Mouse (Mus musculus) forebrain, embryonic 12.5 days (tissue): ENCODE results near the gene Ptprj. TPM values are rescaled to one million over a fixed set of nuclear protein-coding genes. Genes with fewer than 3 reads are reported as not detected.
"Not testable (repeated sequence)": the region's sequence is repeated elsewhere in the genome, so short reads cannot be mapped to it uniquely, and the experiment has no call there.

Source experiments
- ATAC-seq: fragments of 200-750 bp; cut with Nextera tagmentation; 2 replicates; pipeline ENCODE4 v1.8.0; 2017; ENCODE audit warnings: moderate TSS enrichment; ENCODE audit not compliant: low FRiP score
- H3K27ac ChIP-seq: fragments of 300-500 bp; sonication (generic); 2 replicates; pipeline ENCODE4 v1.5.1; 2016; ENCODE audit warnings: mild to moderate bottlenecking
- H3K27me3 ChIP-seq: fragments of 300-500 bp; sonication (generic); 2 replicates; pipeline ENCODE4 v1.6.1; 2016; ENCODE audit warnings: mild to moderate bottlenecking
- H3K36me3 ChIP-seq: fragments of 300-500 bp; sonication (generic); replicated peaks from 2 replicates; pipeline ENCODE4 v1.6.1; 2016; ENCODE audit warnings: mild to moderate bottlenecking
- H3K4me1 ChIP-seq: fragments of 300-500 bp; sonication (generic); 2 replicates; pipeline ENCODE4 v1.6.1; 2016
- H3K4me2 ChIP-seq: fragments of 300-500 bp; sonication (generic); 2 replicates; pipeline ENCODE4 v1.6.1; 2016; ENCODE audit warnings: mild to moderate bottlenecking, moderate library complexity
- H3K4me3 ChIP-seq: fragments of 300-500 bp; sonication (generic); replicated peaks from 2 replicates; pipeline ENCODE4 v1.5.1; 2016; ENCODE audit warnings: mild to moderate bottlenecking
- H3K9ac ChIP-seq: fragments of 300-500 bp; sonication (generic); 2 replicates; pipeline ENCODE4 v1.6.1; 2016; ENCODE audit warnings: mild to moderate bottlenecking
- H3K9me3 ChIP-seq: fragments of 300-500 bp; sonication (generic); 2 replicates; pipeline ENCODE4 v1.6.1; 2016
- WGBS: fragments of 180-500 bp; shearing (Covaris S2); methylation state at CpG from one replicate; pipeline ENCODE4 v1.1.7; 2016; 5-methylcytosine and 5-hydroxymethylcytosine counted together
- polyA plus RNA-seq: library from polyadenylated mRNA; unstranded; fragments of >200 nt; fragmentation: Nextera tagmentation; extraction: Ambion mirVana; gene quantifications from 2 replicates; pipeline ENCODE4 v1.2.1, GENCODE M21; 2016

The Ptprj gene
- polyA plus RNA-seq, 1 experiment from 2014 or later, result 2.1 TPM

DNA sequence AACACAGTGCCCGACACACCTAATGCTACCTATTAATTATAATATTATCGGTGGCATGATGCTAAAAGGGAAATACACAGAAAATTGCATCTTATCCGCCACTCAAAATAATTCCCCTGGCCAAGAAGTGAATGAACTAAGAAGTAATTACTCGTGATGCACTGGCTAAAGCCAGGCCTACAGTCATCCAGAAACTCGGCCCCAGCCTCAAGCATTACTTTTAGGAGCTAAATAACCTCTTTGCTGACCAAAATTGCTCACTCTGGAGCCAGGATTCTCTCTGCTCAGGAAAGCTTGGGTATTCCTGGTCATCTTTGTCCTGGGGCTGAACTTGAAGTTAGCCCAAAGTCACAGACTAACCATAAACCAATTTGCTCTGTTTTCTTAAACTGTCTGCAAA lies 4.7 kb downstream of the Ptprj start:
- peaks cover 3% of the 10 kb centered on the region; the same call in 1 of the 2 replicates for H3K4me1 ChIP-seq
- WGBS, result 83% methylated on average over 5 of the region's 5 CpGs
- no peaks in the 10 kb centered on the region for H3K9me3 ChIP-seq
- no peak overlapping the region for H3K4me3 ChIP-seq
- no peaks in the 10 kb centered on the region for H3K36me3 ChIP-seq
- no peak overlapping the region for H3K4me2 ChIP-seq
- no peaks in the 10 kb centered on the region for H3K27me3 ChIP-seq
- H3K9ac ChIP-seq, result no peak overlapping the region
- H3K27ac ChIP-seq, result no peak overlapping the region
- ATAC-seq, result no peak

DNA sequence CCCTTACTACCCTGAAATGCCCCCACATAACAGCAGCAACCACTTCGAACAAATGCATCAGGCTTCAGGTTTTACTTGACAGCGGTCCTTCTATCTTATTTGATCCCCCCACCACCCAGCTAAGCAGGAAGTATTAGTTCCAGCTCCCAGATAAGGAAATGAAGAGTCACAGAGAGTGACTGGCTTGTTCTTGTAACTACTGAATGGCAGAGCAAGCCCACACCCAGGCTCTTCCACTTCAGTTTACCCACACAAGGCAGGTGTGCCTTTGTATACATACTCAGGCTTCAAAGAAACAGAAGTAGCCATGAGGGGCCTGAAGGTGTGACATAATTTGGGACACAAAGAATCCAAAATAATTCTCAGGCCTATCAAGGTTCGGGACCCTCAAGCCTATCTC lies 5.3 kb downstream of the Ptprj start:
- H3K27me3 ChIP-seq, result no peaks in the 10 kb centered on the region
- no peak overlapping the region for H3K27ac ChIP-seq
- H3K4me2 ChIP-seq, result no peak overlapping the region
- H3K4me1 ChIP-seq, result 0 out of 2 replicates have a peak, but pooled peaks cover 3% of the 10 kb centered on the region
- H3K36me3 ChIP-seq, result no peaks in the 10 kb centered on the region
- no peak overlapping the region for H3K4me3 ChIP-seq
- H3K9me3 ChIP-seq, result no peaks in the 10 kb centered on the region
- 92% methylated on average over 3 of the region's 3 CpGs for WGBS
- no peak overlapping the region for H3K9ac ChIP-seq
- no peak for ATAC-seq

DNA sequence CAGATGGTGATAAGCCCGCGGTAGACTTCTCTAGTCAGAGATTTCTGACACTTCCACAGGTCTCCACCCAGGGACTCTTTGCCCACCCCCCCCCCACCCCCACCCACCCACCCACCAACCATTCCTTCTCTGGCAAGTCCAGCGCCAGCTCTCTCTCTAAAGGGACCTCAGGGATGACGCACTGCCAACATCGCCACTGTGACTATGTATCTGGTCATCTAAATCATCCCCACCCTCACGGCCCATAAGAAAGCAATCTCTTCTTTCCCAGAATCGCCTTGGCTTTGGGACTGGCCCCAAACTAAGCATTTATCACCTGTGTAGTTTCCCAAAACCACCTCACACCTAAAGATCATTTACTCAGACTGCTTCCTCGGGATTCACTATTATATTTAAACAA lies 5.9 kb downstream of the Ptprj start:
- Histone ChIP-seq H3K4me3 (no peak overlapping the region), H3K36me3 (no peaks in the 10 kb centered on the region), H3K4me2 (no peak overlapping the region), H3K9me3 (no peaks in the 10 kb centered on the region), H3K9ac (no peak overlapping the region), H3K4me1 (0 out of 2 replicates have a peak, but pooled peaks cover 3% of the 10 kb centered on the region), H3K27ac (no peak overlapping the region), H3K27me3 (no peaks in the 10 kb centered on the region)
- ATAC-seq, result no peak
- WGBS, result 85% methylated on average over 8 of the region's 8 CpGs

DNA sequence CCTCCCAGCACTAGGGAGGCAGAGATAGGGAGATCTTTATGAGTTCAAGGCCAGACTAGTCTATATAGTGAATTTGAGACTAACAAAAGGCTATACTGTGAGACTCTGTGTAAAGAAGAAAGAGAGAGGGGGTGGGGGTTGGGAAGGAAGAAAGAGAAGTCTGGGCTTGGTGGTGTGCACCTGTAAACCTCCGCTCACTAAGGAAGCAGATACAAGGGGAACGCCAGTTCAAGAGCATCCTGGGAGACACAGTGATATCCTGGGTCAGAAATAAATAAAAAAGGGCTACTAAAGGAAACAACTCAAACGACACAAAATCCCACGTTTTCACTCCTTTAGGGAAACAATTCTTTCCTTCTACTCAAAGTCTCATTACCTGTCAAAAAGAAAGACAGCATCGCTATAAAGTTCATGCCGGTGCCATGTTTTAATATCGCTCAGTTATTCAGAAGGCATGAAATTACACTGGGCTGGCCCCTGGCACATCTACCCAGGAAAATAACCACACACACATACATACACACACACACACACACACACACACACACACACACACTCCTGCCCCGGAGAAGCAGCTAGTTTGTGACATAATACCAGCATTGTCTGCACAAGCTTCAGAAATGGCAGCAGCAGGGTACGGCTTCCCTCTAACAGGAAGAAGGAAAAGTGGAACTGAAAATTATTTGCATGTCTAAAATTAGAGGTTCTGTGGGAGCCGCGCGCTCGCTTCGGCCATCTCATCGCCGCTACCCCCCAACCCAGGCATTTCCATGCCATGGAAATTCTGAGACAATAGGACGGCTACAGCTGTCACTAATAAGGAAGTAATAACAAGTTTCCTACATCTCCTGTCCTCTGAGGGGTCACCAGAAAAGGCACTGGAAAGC lies 6.6 kb downstream of the Ptprj start:
- Histone ChIP-seq H3K4me1 (no peaks in the 10 kb centered on the region), H3K27me3 (no peaks in the 10 kb centered on the region), H3K36me3 (no peaks in the 10 kb centered on the region), H3K9ac (no peak overlapping the region), H3K4me2 (no peak overlapping the region), H3K9me3 (no peaks in the 10 kb centered on the region), H3K4me3 (no peak overlapping the region), H3K27ac (no peak overlapping the region)
- 82% methylated on average over 17 of the region's 17 CpGs for WGBS
- no peak for ATAC-seq

DNA sequence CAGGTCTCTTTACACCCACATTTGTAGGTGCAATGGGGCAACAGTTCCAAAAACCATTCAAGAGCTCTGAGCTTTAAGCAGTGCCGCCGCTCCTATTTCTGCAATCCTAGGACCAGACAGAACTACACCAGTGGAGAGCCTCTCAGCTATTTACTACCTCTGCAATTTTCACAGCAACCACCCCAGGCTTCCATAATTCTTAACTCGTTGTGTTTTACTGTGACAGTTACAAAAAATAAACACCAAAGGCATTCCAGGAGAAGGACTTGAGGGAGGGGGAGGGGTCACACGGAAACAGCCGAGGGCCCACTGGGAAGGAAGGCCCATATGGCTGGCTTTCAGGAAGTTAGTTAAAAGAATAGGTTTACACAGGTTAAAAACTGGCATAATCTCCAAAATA lies 8.3 kb downstream of the Ptprj start:
- 79% methylated on average over 5 of the region's 5 CpGs for whole genome bisulfite sequencing
- Histone ChIP-seq H3K9me3 (no peaks in the 10 kb centered on the region), H3K4me3 (no peak overlapping the region), H3K9ac (no peak overlapping the region), H3K27ac (no peak overlapping the region), H3K4me2 (no peak overlapping the region), H3K27me3 (no peaks in the 10 kb centered on the region), H3K4me1 (no peaks in the 10 kb centered on the region), H3K36me3 (no peaks in the 10 kb centered on the region)
- ATAC-seq, result no peak

DNA sequence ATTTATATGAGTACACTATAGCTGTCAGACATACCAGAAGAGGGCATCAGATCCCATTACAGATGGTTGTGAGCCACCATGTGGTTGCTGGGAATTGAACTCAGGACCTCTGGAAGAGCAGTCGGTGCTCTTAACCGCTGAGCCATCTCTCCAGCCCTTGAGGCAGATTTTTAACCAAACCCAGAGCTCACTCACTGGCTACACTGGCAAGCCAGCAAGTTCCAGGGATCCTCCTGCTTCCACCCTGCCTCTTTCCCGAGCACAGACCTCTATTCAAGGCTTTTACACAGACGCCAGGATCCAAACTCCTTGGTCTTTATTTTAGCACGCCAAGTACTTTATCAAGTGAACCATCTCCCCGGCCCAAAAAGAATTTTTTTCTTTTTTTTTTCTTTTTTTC lies 9.0 kb downstream of the Ptprj start:
- H3K36me3 ChIP-seq, H3K9ac ChIP-seq, H3K27me3 ChIP-seq, H3K9me3 ChIP-seq, H3K4me3 ChIP-seq, H3K4me2 ChIP-seq, ATAC-seq, H3K27ac ChIP-seq, H3K4me1 ChIP-seq: not testable (repeated sequence)
- 94% methylated on average over 6 of the region's 6 CpGs for WGBS

DNA sequence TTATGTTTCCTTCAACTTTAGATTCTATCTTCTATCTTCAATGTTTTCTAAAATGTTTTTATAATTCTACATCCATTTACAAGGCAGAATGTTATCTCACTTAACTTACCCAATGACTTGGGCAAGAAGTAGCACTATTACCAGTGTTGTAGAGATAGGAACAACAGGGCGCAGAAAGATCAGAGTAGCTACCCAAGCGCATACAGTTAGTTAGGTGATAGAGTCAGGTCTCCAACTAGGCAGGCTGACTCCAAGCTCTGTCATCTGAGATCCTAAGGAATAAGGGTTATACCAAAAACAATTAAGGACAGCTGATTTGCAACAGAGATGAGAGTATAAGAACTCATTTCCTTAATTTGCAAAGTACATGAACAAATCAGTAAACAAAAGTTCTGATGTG lies 9.6 kb downstream of the Ptprj start:
- no peak for ATAC-seq
- H3K27ac ChIP-seq, result no peak overlapping the region
- WGBS, result 99% methylated on average over 2 of the region's 2 CpGs

DNA sequence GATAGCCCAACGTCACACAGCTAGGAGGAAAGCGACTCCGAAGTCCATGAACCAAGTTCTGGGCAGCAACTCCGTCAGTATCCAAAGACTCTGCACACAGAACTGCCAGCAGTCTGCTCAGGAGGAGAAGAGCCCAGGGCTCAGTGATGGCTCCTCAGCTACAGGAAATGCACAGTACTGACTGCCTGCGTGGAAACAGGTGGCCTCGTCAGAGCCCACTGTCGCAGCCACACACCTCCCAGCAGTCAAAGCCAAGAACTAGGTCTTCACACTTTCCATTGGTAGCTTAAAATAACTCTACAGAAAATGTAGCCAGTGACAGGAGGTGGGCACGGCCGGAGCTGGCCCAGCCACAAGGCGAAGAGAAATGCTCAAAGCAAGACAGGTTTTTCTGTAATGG lies 10.2 kb downstream of the Ptprj start:
- Histone ChIP-seq H3K4me1 (no peaks in the 10 kb centered on the region; the same call in 1 of the 2 replicates), H3K27ac (no peak overlapping the region), H3K9ac (no peak overlapping the region), H3K4me3 (no peak overlapping the region), H3K27me3 (no peaks in the 10 kb centered on the region), H3K4me2 (no peak overlapping the region), H3K36me3 (no peaks in the 10 kb centered on the region), H3K9me3 (no peaks in the 10 kb centered on the region)
- 90% methylated on average over 10 of the region's 10 CpGs for WGBS
- no peak for ATAC-seq

More for the DNA sequence above, 9.6 kb downstream of the Ptprj start:
- Histone ChIP-seq H3K9ac (no peak overlapping the region), H3K4me2 (no peak overlapping the region), H3K36me3 (no peaks in the 10 kb centered on the region), H3K4me3 (no peak overlapping the region), H3K4me1 (no peaks in the 10 kb centered on the region; the same call in 1 of the 2 replicates), H3K9me3 (no peaks in the 10 kb centered on the region), H3K27me3 (no peaks in the 10 kb centered on the region)

DNA sequence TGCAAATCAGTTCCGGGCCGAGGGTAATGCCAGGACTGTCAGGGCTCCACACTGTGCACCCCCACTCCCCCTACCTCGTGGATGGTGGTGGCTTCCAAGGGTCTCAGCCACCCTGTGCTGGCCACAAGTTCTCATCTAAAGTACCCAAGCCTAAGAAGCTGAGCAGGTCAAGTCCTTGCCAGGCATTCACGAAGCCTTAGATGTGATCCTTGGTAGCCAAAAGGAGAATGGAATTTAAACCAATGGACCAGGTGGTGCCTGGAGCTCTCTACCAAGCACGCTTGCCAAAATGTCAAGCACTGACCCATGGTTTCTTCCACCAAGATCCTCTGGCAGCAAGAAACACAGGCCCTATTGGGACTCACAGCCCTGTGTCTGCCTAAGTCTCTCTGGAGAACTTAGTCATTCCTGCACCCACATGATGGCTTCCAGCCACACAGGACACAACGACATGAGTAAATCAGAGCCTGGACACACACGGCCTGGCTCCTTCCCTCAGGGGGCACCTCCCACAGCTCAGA lies 11.4 kb downstream of the Ptprj start:
- H3K36me3 ChIP-seq, result no peaks in the 10 kb centered on the region
- H3K4me1 ChIP-seq, result no peaks in the 10 kb centered on the region; the same call in 1 of the 2 replicates
- no peak overlapping the region for H3K27ac ChIP-seq
- no peaks in the 10 kb centered on the region for H3K27me3 ChIP-seq
- H3K9ac ChIP-seq, result no peak overlapping the region
- no peak for ATAC-seq
- H3K4me3 ChIP-seq, result no peak overlapping the region
- WGBS, result 88% methylated on average over 7 of the region's 7 CpGs
- H3K9me3 ChIP-seq, result no peaks in the 10 kb centered on the region
- no peak overlapping the region for H3K4me2 ChIP-seq

DNA sequence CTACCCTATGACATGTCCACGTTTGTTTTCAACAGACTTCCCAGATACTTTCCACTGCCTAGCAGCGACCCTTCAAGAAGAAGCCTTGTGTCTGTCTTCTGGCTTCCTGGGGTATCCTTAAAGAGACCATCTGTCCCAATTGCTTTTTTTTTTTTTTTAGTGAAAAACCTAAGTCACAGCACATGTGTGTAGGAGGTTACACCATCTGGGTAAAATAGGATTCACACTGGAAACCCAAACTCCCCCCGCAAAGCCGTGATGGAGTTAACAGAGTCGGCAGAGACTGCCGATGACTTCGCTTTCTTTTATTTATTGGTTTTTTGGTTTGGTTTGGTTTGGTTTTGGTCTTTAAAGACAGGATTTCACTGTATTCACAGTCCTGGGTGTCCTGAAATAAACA lies 12.4 kb downstream of the Ptprj start:
- H3K9ac ChIP-seq, result no peak overlapping the region
- no peak overlapping the region for H3K27ac ChIP-seq
- H3K36me3 ChIP-seq, result no peaks in the 10 kb centered on the region
- no peak overlapping the region for H3K4me3 ChIP-seq
- ATAC-seq, result no peak
- H3K27me3 ChIP-seq, result no peaks in the 10 kb centered on the region
- no peaks in the 10 kb centered on the region for H3K9me3 ChIP-seq
- no peaks in the 10 kb centered on the region; the same call in 1 of the 2 replicates for H3K4me1 ChIP-seq
- 93% methylated on average over 7 of the region's 7 CpGs for WGBS
- no peak overlapping the region for H3K4me2 ChIP-seq

DNA sequence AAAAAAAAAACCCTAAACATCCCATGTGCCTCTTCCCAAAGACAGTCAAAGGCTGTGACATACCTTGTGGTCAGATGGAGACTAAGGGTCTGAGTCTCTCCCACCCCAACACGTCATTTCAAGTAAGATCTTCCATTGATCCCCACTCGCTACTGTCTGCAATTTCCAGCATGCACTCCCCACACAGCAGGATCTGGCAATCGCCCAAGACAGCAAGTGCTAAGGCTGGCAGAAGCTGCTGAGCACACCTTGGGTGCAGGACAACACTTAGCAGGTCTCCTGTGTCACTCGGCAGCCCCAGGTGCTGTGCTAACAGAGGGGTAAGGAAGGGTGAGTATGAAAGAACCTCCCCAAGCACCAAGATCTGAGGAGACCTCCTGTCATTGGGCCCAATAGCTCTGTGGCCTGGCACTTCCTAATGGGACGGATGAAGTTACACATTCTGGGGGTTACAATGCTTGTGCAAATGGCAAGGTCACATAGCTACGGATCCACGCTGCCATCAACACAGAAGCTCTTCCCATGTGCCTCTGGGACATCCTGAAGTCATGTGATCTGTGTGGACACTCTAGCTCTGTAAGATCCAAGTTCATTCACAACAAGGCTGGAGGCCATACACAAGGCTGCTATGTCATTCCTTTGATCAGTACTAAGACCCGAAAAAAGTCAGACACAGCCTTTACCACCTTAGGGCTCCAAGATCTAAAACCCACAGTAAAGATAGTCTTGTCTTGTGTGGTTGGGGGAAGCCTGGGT lies 13.5 kb downstream of the Ptprj start:
- Histone ChIP-seq H3K4me1 (no peaks in the 10 kb centered on the region; the same call in 1 of the 2 replicates), H3K4me2 (no peak overlapping the region), H3K4me3 (no peak overlapping the region), H3K9me3 (no peaks in the 10 kb centered on the region), H3K27me3 (no peaks in the 10 kb centered on the region), H3K36me3 (no peaks in the 10 kb centered on the region), H3K27ac (no peak overlapping the region), H3K9ac (no peak overlapping the region)
- ATAC-seq, result no peak
- WGBS, result 80% methylated on average over 8 of the region's 8 CpGs

DNA sequence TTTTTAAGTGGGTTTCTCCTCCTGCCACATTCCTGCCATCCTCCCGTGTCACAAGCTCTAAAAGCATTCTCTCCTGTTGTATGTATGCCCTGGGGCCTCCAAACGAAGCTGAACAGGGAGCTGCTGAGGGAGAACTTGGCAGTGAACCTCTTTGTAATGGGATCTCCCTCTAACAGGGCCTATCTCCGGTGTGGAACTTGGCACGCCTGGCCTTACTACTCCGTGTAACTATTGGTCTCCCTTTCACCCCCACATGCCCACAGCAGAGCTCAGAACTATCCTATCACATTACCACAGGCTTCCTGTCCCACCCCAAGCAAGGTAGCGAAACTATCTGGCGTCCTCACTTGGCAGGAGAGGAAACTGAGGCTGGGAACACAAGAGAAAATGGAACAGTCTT lies 14.4 kb downstream of the Ptprj start:
- Histone ChIP-seq H3K27ac (no peak overlapping the region), H3K9me3 (no peaks in the 10 kb centered on the region), H3K4me3 (no peak overlapping the region), H3K4me2 (no peak overlapping the region), H3K27me3 (no peaks in the 10 kb centered on the region), H3K9ac (no peak overlapping the region), H3K4me1 (no peaks in the 10 kb centered on the region; the same call in 1 of the 2 replicates), H3K36me3 (no peaks in the 10 kb centered on the region)
- 74% methylated on average over 7 of the region's 7 CpGs for WGBS
- ATAC-seq, result no peak
